Mouse (Mus musculus) ES-E14 (cell line): ENCODE measurements around the gene Rrnad1.

ENCODE experiments used
- CHD2 ChIP-seq: IDR thresholded peaks from 2 replicates; pipeline ENCODE4 v1.6.1; 2014; ENCODE audit warnings: mild to moderate bottlenecking, low read depth, low read length, inconsistent platforms
- HCFC1 ChIP-seq: IDR thresholded peaks from 2 replicates; pipeline ENCODE4 v1.6.1; 2012; ENCODE audit warnings: low read length, inconsistent platforms, borderline replicate concordance; ENCODE audit not compliant: insufficient read depth
- MAFK ChIP-seq: IDR thresholded peaks from 2 replicates; pipeline ENCODE4 v1.6.1; 2014; ENCODE audit warnings: mild to moderate bottlenecking, low read depth, low read length, inconsistent platforms; ENCODE audit not compliant: insufficient read depth
- ZC3H11A ChIP-seq: IDR thresholded peaks from 2 replicates; pipeline ENCODE4 v1.6.1; 2012; ENCODE audit warnings: low read depth, mild to moderate bottlenecking, inconsistent platforms, low read length, borderline replicate concordance

DNA sequence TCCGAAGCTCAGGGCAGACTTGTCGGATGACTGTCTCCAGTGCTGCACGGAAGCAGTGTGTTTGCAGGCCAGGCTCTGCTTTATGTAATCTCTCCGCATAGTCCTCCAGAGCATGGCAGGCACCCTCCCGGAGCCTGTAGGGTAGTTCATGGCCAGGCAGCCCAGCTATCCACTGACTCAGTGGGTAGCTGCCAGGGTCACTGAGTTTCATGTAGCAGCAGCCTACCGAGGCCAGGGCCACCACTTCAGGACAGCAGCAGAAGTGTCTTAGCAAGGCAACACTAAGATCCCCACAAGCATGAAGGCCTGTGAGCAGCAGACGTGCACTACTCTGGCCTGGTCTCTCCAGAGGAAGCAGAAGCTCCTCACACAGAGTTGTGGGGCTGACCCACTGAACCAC lies 5.5 kb downstream of the Rrnad1 start:
- no peak for TF ChIP-seq MAFK
- TF ChIP-seq HCFC1, result no peak
- no peak for TF ChIP-seq CHD2
- no peak for TF ChIP-seq ZC3H11A
